Mouse (Mus musculus) limb, embryonic 13.5 days (tissue): Measurements from ENCODE around the gene 1700017B05Rik. TPM values are rescaled to one million over a fixed set of nuclear protein-coding genes. Genes with fewer than 3 reads are reported as not detected.

Experiments used
- ATAC-seq: fragments of 200-750 bp; cut with Nextera tagmentation; 2 replicates; pipeline ENCODE4 v1.8.0; 2017; ENCODE audit warnings: low read depth, moderate number of reproducible peaks, moderate TSS enrichment; ENCODE audit not compliant: low FRiP score
- H3K27ac ChIP-seq: fragments of 300-500 bp; sonication (generic); 2 replicates; pipeline ENCODE4 v1.5.1; 2015; ENCODE audit warnings: inconsistent platforms, mild to moderate bottlenecking, moderate library complexity
- H3K27me3 ChIP-seq: fragments of 300-500 bp; sonication (generic); 2 replicates; pipeline ENCODE4 v1.6.1; 2015; ENCODE audit warnings: mild to moderate bottlenecking, inconsistent platforms
- H3K36me3 ChIP-seq: fragments of 300-500 bp; sonication (generic); 2 replicates; pipeline ENCODE4 v1.6.1; 2015; ENCODE audit warnings: inconsistent platforms, mild to moderate bottlenecking, moderate library complexity
- H3K4me1 ChIP-seq: fragments of 300-500 bp; sonication (generic); 2 replicates; pipeline ENCODE4 v1.6.1; 2015; ENCODE audit warnings: inconsistent platforms
- H3K4me2 ChIP-seq: fragments of 300-500 bp; sonication (generic); replicated peaks from 2 replicates; pipeline ENCODE4 v1.6.1; 2015; ENCODE audit warnings: inconsistent platforms, mild to moderate bottlenecking, moderate library complexity
- H3K4me3 ChIP-seq: fragments of 300-500 bp; sonication (generic); 2 replicates; pipeline ENCODE4 v1.5.1; 2015; ENCODE audit warnings: moderate library complexity, mild to moderate bottlenecking, inconsistent platforms
- H3K9ac ChIP-seq: fragments of 300-500 bp; sonication (generic); 2 replicates; pipeline ENCODE4 v1.6.1; 2015; ENCODE audit warnings: mild to moderate bottlenecking, inconsistent platforms
- H3K9me3 ChIP-seq: fragments of 300-500 bp; sonication (generic); 2 replicates; pipeline ENCODE4 v1.6.1; 2016; ENCODE audit warnings: inconsistent platforms
- WGBS: fragments of 180-500 bp; shearing (Covaris S2); methylation state at CpG from one replicate; pipeline ENCODE4 v1.1.7; 2015; 5-methylcytosine and 5-hydroxymethylcytosine counted together
- polyA plus RNA-seq: library from polyadenylated mRNA; unstranded; fragments of >200 nt; fragmentation: Nextera tagmentation; extraction: Ambion mirVana; gene quantifications from 2 replicates; pipeline ENCODE4 v1.2.1, GENCODE M21; 2015

The 1700017B05Rik gene
- polyA plus RNA-seq, 1 experiment from 2014 or later, result 17.6 TPM

- peaks cover 19% of the 10 kb centered on the region for H3K27me3 ChIP-seq
- H3K4me2 ChIP-seq, result no peak overlapping the region
- H3K9ac ChIP-seq, result no peak overlapping the region
- no peak for ATAC-seq
- WGBS, result 31% methylated on average over 1 of the region's 1 CpGs
- no peak overlapping the region for H3K27ac ChIP-seq
- no peaks in the 10 kb centered on the region for H3K36me3 ChIP-seq
- H3K9me3 ChIP-seq, result no peaks in the 10 kb centered on the region
- no peak overlapping the region for H3K4me3 ChIP-seq
- peaks cover 13% of the 10 kb centered on the region; the same call in 1 of the 2 replicates for H3K4me1 ChIP-seq
Measured at GRCm38 (mm10) chr9:57271081-57271480, 8.7 kb upstream of the 1700017B05Rik start.

GRCm38 (mm10) chr9:57270399-57270798, 8.0 kb upstream of the 1700017B05Rik start:
- Histone ChIP-seq H3K9me3 (no peaks in the 10 kb centered on the region), H3K27ac (no peak overlapping the region), H3K4me3 (no peak overlapping the region), H3K36me3 (no peaks in the 10 kb centered on the region), H3K9ac (no peak overlapping the region), H3K4me2 (no peak overlapping the region), H3K4me1 (peaks cover 17% of the 10 kb centered on the region; the same call in 1 of the 2 replicates), H3K27me3 (peaks cover 19% of the 10 kb centered on the region)
- 7% methylated on average over 8 of the region's 8 CpGs for WGBS
- no peak for ATAC-seq

- no peak overlapping the region for H3K9ac ChIP-seq
- H3K4me2 ChIP-seq, result no peak overlapping the region
- peaks cover 17% of the 10 kb centered on the region; the same call in 1 of the 2 replicates for H3K4me1 ChIP-seq
- peaks cover 19% of the 10 kb centered on the region for H3K27me3 ChIP-seq
- ATAC-seq, result no peak
- no peak overlapping the region for H3K4me3 ChIP-seq
- WGBS, result 31% methylated on average over 1 of the region's 1 CpGs
- H3K36me3 ChIP-seq, result no peaks in the 10 kb centered on the region
- no peak overlapping the region for H3K27ac ChIP-seq
- H3K9me3 ChIP-seq, result no peaks in the 10 kb centered on the region
Measured at GRCm38 (mm10) chr9:57269384-57269783, 7.0 kb upstream of the 1700017B05Rik start.

DNA sequence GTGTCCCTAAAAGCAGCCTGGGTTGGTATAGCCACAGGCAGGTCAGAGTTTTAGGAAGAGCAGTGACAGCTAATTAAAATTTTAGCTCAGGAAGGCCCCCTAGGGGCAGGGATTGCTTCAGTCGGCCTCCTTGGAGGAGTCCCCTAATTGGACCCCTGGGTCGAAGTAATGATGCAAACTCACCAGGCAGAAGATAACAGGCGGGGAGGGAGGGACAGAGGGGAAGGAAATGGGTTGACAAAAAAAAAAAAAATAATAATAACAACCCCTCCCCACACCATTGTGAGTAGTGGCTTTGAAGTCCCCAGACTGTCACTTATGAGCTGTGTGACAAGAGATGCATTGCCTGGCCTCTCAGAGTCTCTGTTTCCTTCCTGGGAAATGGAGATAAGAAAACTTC, 6.2 kb upstream of the 1700017B05Rik start:
- no peak for ATAC-seq

DNA sequence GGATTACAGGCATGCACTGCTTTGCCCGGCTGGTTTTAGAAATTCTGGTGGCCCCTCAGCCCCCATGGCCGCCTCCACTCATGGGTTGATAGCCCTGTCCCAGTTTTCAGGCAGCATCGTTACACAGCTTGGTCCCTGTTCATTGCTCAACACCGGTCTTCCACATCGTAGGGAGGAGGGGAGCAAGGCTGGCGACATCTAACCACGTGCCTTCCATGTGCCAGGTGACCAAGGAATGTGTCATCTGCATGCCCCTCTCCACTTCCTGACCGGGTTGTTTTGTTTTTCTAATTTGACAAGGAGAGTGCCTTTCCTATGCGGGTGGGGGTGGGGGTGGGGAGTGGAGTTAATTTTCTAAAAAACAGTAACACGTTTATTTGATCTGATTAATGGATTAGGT, 5.7 kb upstream of the 1700017B05Rik start:
- Histone ChIP-seq H3K36me3 (no peaks in the 10 kb centered on the region), H3K9me3 (no peaks in the 10 kb centered on the region), H3K4me3 (no peak overlapping the region), H3K4me2 (no peak overlapping the region), H3K27me3 (peaks cover 19% of the 10 kb centered on the region), H3K9ac (no peak overlapping the region), H3K4me1 (peaks cover 17% of the 10 kb centered on the region; the same call in 1 of the 2 replicates), H3K27ac (no peak overlapping the region)
- no peak for ATAC-seq
- 14% methylated on average over 10 of the region's 10 CpGs for WGBS

More for the DNA sequence above, 6.2 kb upstream of the 1700017B05Rik start:
- H3K9ac ChIP-seq, result no peak overlapping the region
- peaks cover 17% of the 10 kb centered on the region; the same call in 1 of the 2 replicates for H3K4me1 ChIP-seq
- H3K27ac ChIP-seq, result no peak overlapping the region
- H3K4me2 ChIP-seq, result no peak overlapping the region
- H3K36me3 ChIP-seq, result no peaks in the 10 kb centered on the region
- H3K27me3 ChIP-seq, result peaks cover 19% of the 10 kb centered on the region
- no peak overlapping the region for H3K4me3 ChIP-seq
- WGBS, result 10% methylated on average over 3 of the region's 3 CpGs
- H3K9me3 ChIP-seq, result no peaks in the 10 kb centered on the region

- no peaks in the 10 kb centered on the region for H3K9me3 ChIP-seq
- H3K4me1 ChIP-seq, result peaks cover 20% of the 10 kb centered on the region; the same call in 1 of the 2 replicates
- no peak for ATAC-seq
- H3K9ac ChIP-seq, result no peak overlapping the region
- H3K4me2 ChIP-seq, result no peak overlapping the region
- peaks cover 19% of the 10 kb centered on the region for H3K27me3 ChIP-seq
- H3K27ac ChIP-seq, result no peak overlapping the region
- H3K4me3 ChIP-seq, result no peak overlapping the region
- 31% methylated on average over 5 of the region's 5 CpGs for WGBS
- H3K36me3 ChIP-seq, result no peaks in the 10 kb centered on the region
Measured at GRCm38 (mm10) chr9:57267421-57267820, 5.0 kb upstream of the 1700017B05Rik start.

DNA sequence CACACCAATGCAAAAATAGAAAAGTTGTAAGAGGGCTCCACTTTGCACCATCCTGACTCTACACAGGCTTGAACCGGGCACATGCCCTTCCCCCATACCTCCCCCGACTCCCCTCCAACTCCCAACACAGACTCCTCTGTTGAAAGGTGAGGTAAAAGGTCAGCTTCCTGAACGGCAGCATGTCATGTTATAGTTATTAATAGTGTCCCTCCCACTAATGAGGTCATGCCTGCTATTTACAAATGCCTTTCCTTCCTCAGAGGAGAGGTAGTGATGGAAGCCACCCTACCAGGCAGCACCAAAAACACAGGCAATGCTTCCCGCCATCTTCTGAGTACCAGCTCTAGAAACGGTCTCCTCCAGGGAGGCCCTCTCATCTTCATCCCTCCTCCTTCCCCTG, 2.7 kb upstream of the 1700017B05Rik start:
- peaks cover 29% of the 10 kb centered on the region for H3K4me1 ChIP-seq
- no peak overlapping the region for H3K4me3 ChIP-seq
- ATAC-seq, result no peak
- peaks cover 10% of the 10 kb centered on the region for H3K27me3 ChIP-seq
- H3K36me3 ChIP-seq, result no peaks in the 10 kb centered on the region
- no peaks in the 10 kb centered on the region for H3K9me3 ChIP-seq
- 27% methylated on average over 5 of the region's 5 CpGs for WGBS
- no peak overlapping the region for H3K27ac ChIP-seq
- no peak overlapping the region for H3K9ac ChIP-seq
- H3K4me2 ChIP-seq, result no peak overlapping the region

DNA sequence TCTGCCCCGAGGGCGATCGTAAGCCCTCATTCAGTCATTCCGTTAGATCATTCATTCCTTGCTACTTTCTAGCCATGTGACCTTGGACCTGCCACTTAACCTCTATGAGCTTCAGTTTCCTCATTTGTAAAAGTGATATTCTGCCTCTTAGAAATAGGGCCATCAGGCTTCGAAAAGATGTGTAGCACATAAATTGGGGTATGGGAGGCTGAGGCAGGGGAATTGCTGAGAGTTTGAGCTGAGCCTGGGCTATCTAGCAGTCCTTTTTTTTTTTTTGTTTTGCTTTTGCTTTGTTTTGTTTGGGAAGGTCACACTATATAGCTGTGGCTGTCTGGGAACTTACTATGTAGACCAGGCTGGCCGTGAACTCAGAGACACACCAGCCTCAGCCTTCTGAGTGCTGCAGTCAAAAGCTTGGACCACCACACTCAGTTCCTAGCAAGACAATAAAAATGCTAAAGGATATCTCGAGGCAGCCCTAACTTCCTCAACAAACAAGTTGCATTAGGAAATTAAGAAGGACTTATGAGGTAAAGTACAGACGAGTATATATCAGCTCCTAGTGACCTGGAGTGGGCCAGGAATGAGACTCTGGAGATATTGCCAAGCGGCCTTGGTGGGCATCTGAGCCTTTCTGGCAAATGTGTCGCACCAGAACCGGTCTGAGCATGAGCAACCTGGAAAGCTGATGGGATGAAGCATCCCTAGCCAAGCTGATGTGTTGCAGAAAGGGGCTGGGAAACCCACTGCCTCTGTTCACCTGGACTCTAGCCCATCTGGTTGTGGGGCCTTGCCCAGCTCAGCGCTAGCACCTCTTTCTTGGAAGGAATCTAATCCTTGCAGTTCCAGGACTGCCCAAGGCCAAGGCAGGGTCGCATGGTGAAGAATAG, 628 bp upstream of the 1700017B05Rik start:
- Histone ChIP-seq H3K4me3 (peak overlapping the region; percentile 82), H3K4me1 (peaks cover 29% of the 10 kb centered on the region), H3K27me3 (peaks cover 3% of the 10 kb centered on the region), H3K9ac (peak overlapping the region; percentile 88), H3K4me2 (peak overlapping the region; percentile 98), H3K9me3 (no peaks in the 10 kb centered on the region), H3K36me3 (peaks cover 10% of the 10 kb centered on the region), H3K27ac (no peak overlapping the region)
- 51% methylated on average over 13 of the region's 13 CpGs for WGBS
- ATAC-seq, result no peak

DNA sequence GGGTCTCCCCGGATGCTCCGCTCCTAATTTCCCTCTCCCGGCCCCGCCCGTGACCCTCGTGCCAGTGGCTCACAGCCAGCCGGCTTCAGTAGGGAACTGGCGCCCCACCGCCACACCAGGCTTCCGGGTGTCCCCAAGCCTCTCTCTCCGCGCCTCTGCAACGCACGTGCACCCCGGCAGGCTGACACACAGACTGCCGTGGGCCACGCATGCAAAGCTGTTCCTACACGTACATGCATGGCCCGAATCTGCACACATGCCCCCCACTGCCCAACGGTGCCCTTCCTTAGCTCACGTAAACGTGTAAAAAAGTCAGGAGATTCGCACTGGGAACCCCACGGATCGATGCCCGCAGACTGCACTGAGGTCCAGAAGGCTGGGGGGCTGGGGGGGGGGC, 898 bp downstream of the 1700017B05Rik start:
- peak overlapping the region; percentile 77; the same call in 1 of the 2 replicates for H3K27ac ChIP-seq
- WGBS, result 0% methylated on average over 26 of the region's 26 CpGs
- peak overlapping the region; percentile 82 for H3K4me3 ChIP-seq
- H3K36me3 ChIP-seq, result peaks cover 25% of the 10 kb centered on the region
- H3K4me1 ChIP-seq, result peaks cover 25% of the 10 kb centered on the region
- H3K9ac ChIP-seq, result peak overlapping the region; percentile 88
- peak; percentile 25; the same call in 1 of the 2 replicates for ATAC-seq
- H3K27me3 ChIP-seq, result no peaks in the 10 kb centered on the region; the same call in none of the 2 replicates
- H3K4me2 ChIP-seq, result peak overlapping the region; percentile 98
- no peaks in the 10 kb centered on the region for H3K9me3 ChIP-seq

DNA sequence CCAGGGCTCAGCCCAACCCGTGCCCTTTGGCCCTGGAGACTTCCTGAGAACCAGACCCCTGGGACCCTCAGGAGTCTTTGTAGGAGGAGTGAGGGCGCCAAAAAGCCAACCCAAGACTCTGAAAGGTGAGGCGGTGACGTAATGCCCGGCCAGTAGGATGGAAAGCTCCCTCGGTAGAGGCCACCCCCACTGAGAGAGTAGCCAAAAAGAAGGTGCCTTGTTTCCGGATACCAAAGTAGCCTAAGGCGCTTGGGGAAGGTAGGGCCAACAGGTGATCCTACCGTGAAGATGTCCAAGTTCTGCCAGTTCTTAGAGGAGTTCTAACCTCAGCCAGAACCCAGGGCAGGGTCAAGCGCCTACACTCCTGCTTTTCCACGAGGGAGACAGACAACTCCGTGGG, 1.5 kb downstream of the 1700017B05Rik start:
- no peaks in the 10 kb centered on the region; the same call in none of the 2 replicates for H3K27me3 ChIP-seq
- 16% methylated on average over 12 of the region's 12 CpGs for WGBS
- peaks cover 23% of the 10 kb centered on the region for H3K4me1 ChIP-seq
- no peaks in the 10 kb centered on the region for H3K9me3 ChIP-seq
- peak overlapping the region; percentile 98 for H3K4me2 ChIP-seq
- H3K4me3 ChIP-seq, result peak overlapping the region; percentile 82
- H3K27ac ChIP-seq, result no peak overlapping the region
- ATAC-seq, result no peak
- peaks cover 31% of the 10 kb centered on the region for H3K36me3 ChIP-seq
- peak overlapping the region; percentile 88 for H3K9ac ChIP-seq

DNA sequence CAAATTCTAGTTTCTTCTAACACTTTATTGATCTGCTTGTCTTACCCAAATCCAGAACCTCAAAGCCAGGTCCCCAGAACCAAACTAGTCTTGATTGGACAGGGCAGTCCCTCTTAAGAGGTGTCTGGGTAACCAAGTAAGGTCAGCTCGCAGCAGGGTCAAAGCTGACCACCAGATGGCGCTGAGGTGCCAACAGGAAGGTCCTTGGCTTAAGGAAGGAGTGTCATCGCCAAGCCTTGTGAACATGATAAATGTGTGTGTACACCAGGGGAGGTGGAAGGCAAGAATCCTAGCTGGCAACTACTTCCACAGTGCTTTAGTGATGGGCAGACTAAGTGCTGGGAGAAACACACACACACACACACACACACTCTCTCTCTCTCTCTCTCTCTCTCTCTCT, 2.7 kb downstream of the 1700017B05Rik start:
- H3K4me3 ChIP-seq, result no peak overlapping the region
- WGBS, result 5% methylated on average over 3 of the region's 3 CpGs
- ATAC-seq, result 0 out of 2 replicates have a peak, but pooled peaks have one; percentile 25

DNA sequence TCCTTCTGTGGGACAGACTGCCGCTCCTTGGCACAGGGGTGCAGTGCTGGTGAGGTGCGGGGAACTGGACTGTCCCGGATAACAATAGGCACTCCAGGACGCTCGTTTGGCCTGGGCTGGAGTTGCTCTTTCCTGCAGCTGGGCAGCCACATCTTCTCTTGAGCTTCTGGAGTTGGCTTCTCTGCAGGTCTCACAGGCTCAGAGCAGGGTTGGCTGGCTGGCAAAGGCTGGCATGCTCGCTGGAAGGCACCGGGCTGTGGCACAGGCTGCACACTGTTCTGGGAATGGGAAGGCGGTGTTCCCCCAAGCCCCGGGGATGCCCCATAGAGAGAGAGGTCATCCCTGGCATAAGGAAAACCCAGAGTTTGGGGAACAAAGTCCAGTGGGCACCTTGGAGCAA, 4.8 kb downstream of the 1700017B05Rik start:
- Histone ChIP-seq H3K27me3 (no peaks in the 10 kb centered on the region), H3K4me3 (no peak overlapping the region), H3K4me1 (peaks cover 19% of the 10 kb centered on the region), H3K27ac (no peak overlapping the region), H3K4me2 (no peak overlapping the region), H3K9ac (no peak overlapping the region), H3K9me3 (no peaks in the 10 kb centered on the region), H3K36me3 (peaks cover 62% of the 10 kb centered on the region)
- ATAC-seq, result no peak
- 95% methylated on average over 9 of the region's 9 CpGs for WGBS

More for the DNA sequence above, 2.7 kb downstream of the 1700017B05Rik start:
- Histone ChIP-seq H3K4me1 (peaks cover 21% of the 10 kb centered on the region), H3K9ac (no peak overlapping the region), H3K27ac (no peak overlapping the region), H3K27me3 (no peaks in the 10 kb centered on the region; the same call in none of the 2 replicates), H3K4me2 (peak overlapping the region; percentile 98; the same call in 1 of the 2 replicates), H3K36me3 (peaks cover 41% of the 10 kb centered on the region), H3K9me3 (no peaks in the 10 kb centered on the region)
